Mouse (Mus musculus) liver, adult 2 months (tissue): Measurements from ENCODE around the gene Clcnka. TPM values are rescaled to one million over a fixed set of nuclear protein-coding genes. Genes with fewer than 3 reads are reported as not detected.

ENCODE experiments used
- DNase-seq: peaks from one replicate; pipeline ENCODE4 v3.0.0-alpha.2; 2011; ENCODE audit warnings: low read depth, low spot score; ENCODE audit errors: extremely low read depth
- H3K27ac ChIP-seq: fragments of 200-500 bp; replicated peaks from 2 replicates; pipeline ENCODE4 v1.5.1; 2012; ENCODE audit warnings: low read depth, mild to moderate bottlenecking, control low read depth, inconsistent platforms, low read length; ENCODE audit not compliant: insufficient read depth
- H3K27me3 ChIP-seq: fragments of 200-500 bp; 2 replicates; pipeline ENCODE4 v1.6.1; 2012; ENCODE audit warnings: mild to moderate bottlenecking, moderate library complexity, low read length, inconsistent platforms; ENCODE audit not compliant: control insufficient read depth, insufficient read depth
- H3K36me3 ChIP-seq: fragments of 200-500 bp; 2 replicates; pipeline ENCODE4 v1.6.1; 2012; ENCODE audit warnings: low read length, inconsistent platforms; ENCODE audit not compliant: control insufficient read depth, insufficient read depth
- H3K4me1 ChIP-seq: fragments of 200-500 bp; 2 replicates; pipeline ENCODE4 v1.6.1; 2011; ENCODE audit warnings: low read length; ENCODE audit not compliant: control insufficient read depth, insufficient read depth
- H3K4me3 ChIP-seq: fragments of 200-500 bp; 2 replicates; pipeline ENCODE4 v1.5.1; 2011; ENCODE audit warnings: low read depth, mild to moderate bottlenecking, control low read depth, low read length, moderate library complexity; ENCODE audit not compliant: insufficient read depth
- H3K79me2 ChIP-seq: fragments of 200-500 bp; 2 replicates; pipeline ENCODE4 v1.6.1; 2012; ENCODE audit warnings: inconsistent platforms, mild to moderate bottlenecking, low read length, moderate library complexity; ENCODE audit not compliant: control insufficient read depth, insufficient read depth
- H3K9ac ChIP-seq: fragments of 200-500 bp; 2 replicates; pipeline ENCODE4 v1.6.1; 2012; ENCODE audit warnings: low read depth, mild to moderate bottlenecking, control low read depth, inconsistent platforms, low read length
- CTCF ChIP-seq: fragments of 200-500 bp; IDR thresholded peaks from 2 replicates; pipeline ENCODE4 v1.5.1; 2011; ENCODE audit warnings: low read depth, low read length, control low read depth
- POLR2A ChIP-seq: fragments of 200-500 bp; IDR thresholded peaks from 2 replicates; pipeline ENCODE4 v1.6.1; 2011; ENCODE audit warnings: low read length, control low read depth; ENCODE audit not compliant: insufficient read depth; ENCODE audit errors: extremely low read depth
- WGBS: fragments of 180-500 bp; shearing (Covaris S2); methylation state at CpG from one replicate; pipeline ENCODE4 v1.1.7; 2018; 5-methylcytosine and 5-hydroxymethylcytosine counted together
- polyA plus RNA-seq: library from polyadenylated mRNA; depleted of rRNA; stranded (reverse); fragments of >200 nt; gene quantifications from 2 replicates; pipeline ENCODE4 v1.2.3, GENCODE M21; 2012
- total RNA-seq: library from RNA; depleted of rRNA; stranded (reverse); fragments of >200 nt; gene quantifications from 2 replicates; pipeline ENCODE4 v1.2.3, GENCODE M21; 2014

Clcnka gene
- total and polyA plus RNA-seq, 2 experiments, result 0.04 TPM; not detected in 1

- H3K9ac ChIP-seq, result no peak overlapping the region
- H3K27me3 ChIP-seq, result no peaks in the 10 kb centered on the region; the same call in 1 of the 2 replicates
These were observed 25.3 kb upstream of the Clcnka start for GRCm38 (mm10) chr4:141423691-141424431.

DNA sequence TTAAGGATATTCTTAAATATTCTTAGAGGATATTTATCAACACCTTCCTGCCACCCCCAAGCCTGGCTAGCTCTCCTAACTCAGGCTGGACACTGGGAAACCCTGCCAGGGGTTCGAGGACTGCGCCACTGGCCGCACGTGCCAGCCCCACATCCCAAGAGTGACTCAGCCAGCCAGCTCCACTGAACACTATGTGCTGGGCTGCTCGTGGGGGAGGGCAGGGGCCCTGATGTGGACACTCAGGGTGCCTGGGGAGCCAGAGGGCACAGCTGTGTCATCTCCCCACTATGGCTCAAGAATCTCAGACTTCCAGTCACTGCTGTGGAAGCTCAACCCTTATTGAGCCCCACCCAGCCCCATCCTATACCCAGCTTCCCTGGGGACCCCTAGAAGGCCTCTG lies 24.8 kb upstream of the Clcnka start:
- H3K4me3 ChIP-seq, result no peak overlapping the region
- no peaks in the 10 kb centered on the region for H3K4me1 ChIP-seq
- WGBS, result 76% methylated on average over 5 of the region's 5 CpGs
- TF ChIP-seq POLR2A (no peak), CTCF (no peak)
- H3K36me3 ChIP-seq, result no peaks in the 10 kb centered on the region
- H3K27me3 ChIP-seq, result no peaks in the 10 kb centered on the region; the same call in 1 of the 2 replicates
- H3K79me2 ChIP-seq, result no peaks in the 10 kb centered on the region
- DNase-seq, result no peak
- no peak overlapping the region for H3K9ac ChIP-seq
- H3K27ac ChIP-seq, result no peak overlapping the region

More at GRCm38 (mm10) chr4:141423691-141424431, 25.3 kb upstream of the Clcnka start:
- Histone ChIP-seq H3K4me1 (no peaks in the 10 kb centered on the region), H3K79me2 (no peaks in the 10 kb centered on the region), H3K36me3 (no peaks in the 10 kb centered on the region), H3K4me3 (no peak overlapping the region), H3K27ac (no peak overlapping the region)
- no peak for TF ChIP-seq POLR2A
- no peak for TF ChIP-seq CTCF
- 89% methylated on average over 13 of the region's 13 CpGs for WGBS
- DNase-seq, result no peak

- no peaks in the 10 kb centered on the region for H3K79me2 ChIP-seq
- no peaks in the 10 kb centered on the region; the same call in 1 of the 2 replicates for H3K27me3 ChIP-seq
- DNase-seq, result no peak
- H3K27ac ChIP-seq, result no peak overlapping the region
- no peaks in the 10 kb centered on the region for H3K4me1 ChIP-seq
- 85% methylated on average over 5 of the region's 5 CpGs for WGBS
- no peak for TF ChIP-seq CTCF
- TF ChIP-seq POLR2A, result no peak
- no peak overlapping the region for H3K4me3 ChIP-seq
- H3K9ac ChIP-seq, result no peak overlapping the region
- H3K36me3 ChIP-seq, result no peaks in the 10 kb centered on the region
These were observed 24.3 kb upstream of the Clcnka start for GRCm38 (mm10) chr4:141422841-141423240.

- DNase-seq, result no peak
- no peak for TF ChIP-seq CTCF
- no peak for TF ChIP-seq POLR2A
- 77% methylated on average over 14 of the region's 14 CpGs for WGBS
- H3K4me1 ChIP-seq, result no peaks in the 10 kb centered on the region
- no peak overlapping the region for H3K9ac ChIP-seq
- H3K36me3 ChIP-seq, result no peaks in the 10 kb centered on the region
- H3K27ac ChIP-seq, result no peak overlapping the region
- no peaks in the 10 kb centered on the region; the same call in 1 of the 2 replicates for H3K27me3 ChIP-seq
- no peak overlapping the region for H3K4me3 ChIP-seq
- H3K79me2 ChIP-seq, result no peaks in the 10 kb centered on the region
These were observed 22.9 kb upstream of the Clcnka start for GRCm38 (mm10) chr4:141421423-141421822.

GRCm38 (mm10) chr4:141420886-141421285 lies 22.4 kb upstream of the Clcnka start:
- no peak overlapping the region for H3K27ac ChIP-seq
- no peak for DNase-seq
- H3K4me1 ChIP-seq, result no peaks in the 10 kb centered on the region
- no peak overlapping the region for H3K4me3 ChIP-seq
- no peaks in the 10 kb centered on the region for H3K79me2 ChIP-seq
- 42% methylated on average over 9 of the region's 9 CpGs for WGBS
- H3K36me3 ChIP-seq, result no peaks in the 10 kb centered on the region
- H3K27me3 ChIP-seq, result no peaks in the 10 kb centered on the region; the same call in 1 of the 2 replicates
- TF ChIP-seq CTCF (no peak), POLR2A (no peak)
- no peak overlapping the region for H3K9ac ChIP-seq

- Histone ChIP-seq H3K4me3 (no peak within 1 kb of the TSS), H3K4me1 (no peaks in the 10 kb centered on the region), H3K9ac (no peak within 1 kb of the TSS), H3K36me3 (no peaks in the 10 kb centered on the region), H3K27ac (no peak within 1 kb of the TSS), H3K79me2 (no peaks in the 10 kb centered on the region), H3K27me3 (no peaks in the 10 kb centered on the region)
- WGBS, result 71% methylated on average over 9 of the region's 9 CpGs
- DNase-seq, result no peak
- no peak for TF ChIP-seq POLR2A
- no peak for TF ChIP-seq CTCF
These were observed 21.8 kb upstream of the Clcnka start, which contains the start of gene Hspb7 for GRCm38 (mm10) chr4:141420192-141420829. Gene Hspb7, plus strand, starts transcription at chr4:141420779.
